Mouse (Mus musculus) lung, postnatal 0 days (tissue): ENCODE results near the gene Aven.

ENCODE experiments used
- CTCF ChIP-seq: IDR thresholded peaks from 2 replicates; pipeline ENCODE4 v1.5.1; 2016; ENCODE audit warnings: antibody characterized with exemption, mild to moderate bottlenecking
- EP300 ChIP-seq: IDR thresholded peaks from 2 replicates; pipeline ENCODE4 v1.6.1; 2016; ENCODE audit warnings: antibody characterized with exemption, mild to moderate bottlenecking, control low read depth

GRCm38 (mm10) chr2:112507444-112507843 is 14.7 kb downstream of the Aven start:
- TF ChIP-seq CTCF (no peak), EP300 (no peak)
